Mouse (Mus musculus) heart, postnatal 0 days (tissue): ENCODE data around the gene Gm9918. TPM values are rescaled to one million over a fixed set of nuclear protein-coding genes. Genes with fewer than 3 reads are reported as not detected.
A peak's percentile ranks its signal among the peaks of the same experiment; 100 is the strongest.

Experiments used
- ATAC-seq: fragments of 200-750 bp; cut with Nextera tagmentation; 2 replicates; pipeline ENCODE4 v1.8.0; 2017; ENCODE audit warnings: low read depth, moderate number of reproducible peaks, moderate library complexity; ENCODE audit not compliant: insufficient read depth
- DNase-seq: peaks from one replicate; pipeline ENCODE4 v3.0.0-alpha.2; 2016; ENCODE audit warnings: low spot score
- H3K27ac ChIP-seq: fragments of 300-500 bp; sonication (generic); 2 replicates; pipeline ENCODE4 v1.5.1; 2014; ENCODE audit warnings: low read depth, mild to moderate bottlenecking
- H3K27me3 ChIP-seq: fragments of 300-500 bp; sonication (generic); 2 replicates; pipeline ENCODE4 v1.6.1; 2014; ENCODE audit warnings: low read length, mixed read lengths; ENCODE audit not compliant: control insufficient read depth, insufficient read depth
- H3K36me3 ChIP-seq: fragments of 300-500 bp; sonication (generic); replicated peaks from 2 replicates; pipeline ENCODE4 v1.6.1; 2014; ENCODE audit warnings: low read length, mixed read lengths; ENCODE audit not compliant: control insufficient read depth, insufficient read depth
- H3K4me1 ChIP-seq: fragments of 300-500 bp; sonication (generic); 2 replicates; pipeline ENCODE4 v1.6.1; 2014; ENCODE audit warnings: antibody characterized with exemption; ENCODE audit not compliant: control insufficient read depth, insufficient read depth
- H3K4me2 ChIP-seq: fragments of 300-500 bp; sonication (generic); 2 replicates; pipeline ENCODE4 v1.6.1; 2014; ENCODE audit warnings: low read depth, mild to moderate bottlenecking, low read length, moderate library complexity
- H3K4me3 ChIP-seq: fragments of 300-500 bp; sonication (generic); 2 replicates; pipeline ENCODE4 v1.5.1; 2014; ENCODE audit warnings: low read depth, low read length
- H3K9ac ChIP-seq: fragments of 300-500 bp; sonication (generic); replicated peaks from 2 replicates; pipeline ENCODE4 v1.6.1; 2014; ENCODE audit warnings: low read depth, low read length, mixed read lengths
- H3K9me3 ChIP-seq: fragments of 300-500 bp; sonication (generic); replicated peaks from 2 replicates; pipeline ENCODE4 v1.6.1; 2016; ENCODE audit warnings: low read length; ENCODE audit not compliant: control insufficient read depth
- CTCF ChIP-seq: IDR thresholded peaks from 2 replicates; pipeline ENCODE4 v1.5.1; 2016; ENCODE audit warnings: antibody characterized with exemption, control low read depth, low read depth
- EP300 ChIP-seq: IDR thresholded peaks from 2 replicates; pipeline ENCODE4 v1.6.1; 2016; ENCODE audit warnings: antibody characterized with exemption, low read depth
- WGBS: fragments of 180-500 bp; shearing (Covaris S2); extraction: QIAGEN DNeasy Blood & Tissue Kit; methylation state at CpG from one replicate; pipeline ENCODE4 v1.1.7; 2014; 5-methylcytosine and 5-hydroxymethylcytosine counted together
- polyA plus RNA-seq: library from polyadenylated mRNA; unstranded; fragments of >200 nt; fragmentation: Nextera tagmentation; extraction: Ambion mirVana; gene quantifications from 2 replicates; pipeline ENCODE4 v1.2.1, GENCODE M21; 2015
- total RNA-seq: library from RNA; depleted of rRNA; stranded (reverse); fragments of >200 nt; gene quantifications from 2 replicates; pipeline ENCODE4 v1.2.3, GENCODE M21; 2014; ENCODE audit warnings: low replicate concordance

Gene Gm9918
- total and polyA plus RNA-seq, 2 experiments from 2014 or later = not detected

DNA sequence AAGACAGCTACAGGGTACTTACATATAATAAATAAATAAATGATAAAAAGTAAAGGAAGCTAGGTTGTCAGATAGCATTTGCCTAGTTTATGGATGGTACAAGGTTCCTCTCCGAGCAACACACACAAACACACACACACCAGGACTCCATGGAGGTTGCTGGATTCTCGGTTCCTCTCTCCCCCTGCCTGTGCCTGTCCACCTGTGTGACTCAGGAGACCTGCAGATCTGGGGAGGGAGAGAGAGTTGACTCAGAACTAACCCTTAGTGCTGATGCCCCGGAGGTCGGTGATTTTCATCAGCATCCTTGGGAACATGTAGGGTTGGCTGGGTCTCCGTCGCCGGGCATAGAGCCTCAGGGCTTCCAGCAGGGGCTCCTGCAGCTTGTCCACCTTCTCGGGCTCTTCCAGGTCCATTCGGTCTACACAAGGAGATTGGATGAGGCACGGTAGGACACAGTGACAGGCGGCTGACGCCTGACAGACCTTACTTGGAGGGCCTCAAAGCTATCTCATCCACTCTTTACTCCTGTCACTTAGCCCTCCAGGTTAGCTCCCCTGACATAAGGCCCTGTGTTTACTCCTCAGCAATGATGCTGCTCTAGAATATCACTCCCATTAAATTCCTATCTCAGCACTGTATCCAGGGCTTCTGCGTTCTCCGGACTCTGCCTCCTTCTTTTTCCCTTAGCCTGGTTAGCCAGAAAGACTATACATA is 31.7 kb upstream of the Gm9918 start:
- H3K4me3 ChIP-seq = no peak overlapping the region
- 78% methylated on average over 14 of the region's 14 CpGs for WGBS
- H3K9me3 ChIP-seq = no peaks in the 10 kb centered on the region
- no peak for DNase-seq
- H3K9ac ChIP-seq = no peak overlapping the region
- H3K27me3 ChIP-seq = no peaks in the 10 kb centered on the region
- TF ChIP-seq EP300 = no peak
- no peak for TF ChIP-seq CTCF
- no peak for ATAC-seq
- no peak overlapping the region for H3K4me2 ChIP-seq
- no peak overlapping the region for H3K27ac ChIP-seq
- H3K36me3 ChIP-seq = no peaks in the 10 kb centered on the region
- H3K4me1 ChIP-seq = peaks cover 2% of the 10 kb centered on the region; the same call in 1 of the 2 replicates

DNA sequence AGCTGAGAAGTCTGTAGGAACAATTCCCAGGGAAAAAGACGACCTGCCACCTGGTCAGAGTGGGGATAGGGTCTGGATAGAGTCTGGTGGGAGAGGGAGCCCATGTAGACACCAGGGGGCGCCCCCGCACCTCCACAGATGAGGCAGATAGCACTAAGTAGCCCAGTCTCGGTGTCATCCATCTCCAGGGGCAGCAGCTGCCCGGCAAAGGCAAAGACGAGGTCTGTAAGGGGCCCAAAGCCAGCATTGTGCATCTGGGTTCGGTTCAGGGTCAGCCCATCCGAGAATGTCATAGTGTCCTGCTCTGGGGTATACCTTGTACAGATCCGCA is 31.1 kb upstream of the Gm9918 start:
- H3K4me2 ChIP-seq = no peak overlapping the region
- ATAC-seq = peak; percentile 57; the same call in 1 of the 2 replicates
- DNase-seq = peak; percentile 43
- H3K4me3 ChIP-seq = no peak overlapping the region
- no peaks in the 10 kb centered on the region for H3K36me3 ChIP-seq
- H3K4me1 ChIP-seq = peaks cover 2% of the 10 kb centered on the region; the same call in 1 of the 2 replicates
- H3K9ac ChIP-seq = no peak overlapping the region
- no peaks in the 10 kb centered on the region for H3K27me3 ChIP-seq
- 10% methylated on average over 9 of the region's 9 CpGs for WGBS
- H3K27ac ChIP-seq = no peak overlapping the region
- no peaks in the 10 kb centered on the region for H3K9me3 ChIP-seq
- no peak for TF ChIP-seq EP300
- TF ChIP-seq CTCF = peak; percentile 79

DNA sequence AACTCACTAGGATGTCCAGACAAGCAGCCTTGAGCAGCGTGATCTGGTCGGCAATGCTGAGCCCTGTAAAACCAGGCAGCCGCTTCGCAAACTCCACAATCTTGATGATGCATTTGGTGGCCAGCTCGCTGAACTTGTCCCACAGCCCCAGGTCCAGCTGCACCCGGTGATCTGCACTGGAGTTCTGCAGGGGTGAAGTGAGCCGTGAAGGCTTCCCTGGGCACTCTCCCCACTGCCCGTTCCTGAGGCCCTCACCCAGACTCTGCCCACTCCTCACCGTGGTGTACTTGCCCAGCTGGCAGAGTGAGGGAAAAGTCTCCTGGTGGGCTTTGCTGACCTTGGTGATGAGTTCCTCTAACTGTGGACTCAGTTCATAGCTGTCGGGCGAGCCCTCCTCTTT is 30.5 kb upstream of the Gm9918 start:
- no peak for TF ChIP-seq CTCF
- TF ChIP-seq EP300 = no peak
- Histone ChIP-seq H3K4me2 (no peak overlapping the region), H3K27me3 (no peaks in the 10 kb centered on the region), H3K9me3 (no peaks in the 10 kb centered on the region), H3K27ac (0 out of 2 replicates have a peak overlapping the region, but pooled peaks have one; percentile 2), H3K4me1 (peaks cover 2% of the 10 kb centered on the region; the same call in 1 of the 2 replicates), H3K36me3 (no peaks in the 10 kb centered on the region), H3K9ac (no peak overlapping the region), H3K4me3 (no peak overlapping the region)
- WGBS = 68% methylated on average over 11 of the region's 11 CpGs
- DNase-seq = no peak
- ATAC-seq = no peak

DNA sequence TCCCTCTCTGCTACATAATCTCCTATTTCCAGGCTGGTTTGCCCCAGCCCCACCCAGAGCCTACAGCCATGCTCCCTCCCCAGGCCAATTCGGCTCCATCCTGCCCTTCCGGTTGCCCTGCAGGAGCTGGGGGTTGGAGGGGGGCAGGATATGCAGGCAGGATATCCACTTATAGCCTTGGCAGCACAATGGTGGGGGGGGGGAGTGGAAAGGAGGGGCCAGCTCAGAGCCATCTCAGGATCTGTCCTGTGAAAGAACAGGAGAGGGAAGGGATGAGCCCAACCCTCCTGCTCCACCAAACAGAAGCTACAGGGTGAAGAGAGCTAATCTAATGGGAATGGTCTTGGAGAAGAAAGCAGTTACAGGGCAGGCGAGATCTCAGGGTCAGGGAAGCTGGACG is 29.8 kb upstream of the Gm9918 start:
- H3K27me3 ChIP-seq = no peaks in the 10 kb centered on the region

DNA sequence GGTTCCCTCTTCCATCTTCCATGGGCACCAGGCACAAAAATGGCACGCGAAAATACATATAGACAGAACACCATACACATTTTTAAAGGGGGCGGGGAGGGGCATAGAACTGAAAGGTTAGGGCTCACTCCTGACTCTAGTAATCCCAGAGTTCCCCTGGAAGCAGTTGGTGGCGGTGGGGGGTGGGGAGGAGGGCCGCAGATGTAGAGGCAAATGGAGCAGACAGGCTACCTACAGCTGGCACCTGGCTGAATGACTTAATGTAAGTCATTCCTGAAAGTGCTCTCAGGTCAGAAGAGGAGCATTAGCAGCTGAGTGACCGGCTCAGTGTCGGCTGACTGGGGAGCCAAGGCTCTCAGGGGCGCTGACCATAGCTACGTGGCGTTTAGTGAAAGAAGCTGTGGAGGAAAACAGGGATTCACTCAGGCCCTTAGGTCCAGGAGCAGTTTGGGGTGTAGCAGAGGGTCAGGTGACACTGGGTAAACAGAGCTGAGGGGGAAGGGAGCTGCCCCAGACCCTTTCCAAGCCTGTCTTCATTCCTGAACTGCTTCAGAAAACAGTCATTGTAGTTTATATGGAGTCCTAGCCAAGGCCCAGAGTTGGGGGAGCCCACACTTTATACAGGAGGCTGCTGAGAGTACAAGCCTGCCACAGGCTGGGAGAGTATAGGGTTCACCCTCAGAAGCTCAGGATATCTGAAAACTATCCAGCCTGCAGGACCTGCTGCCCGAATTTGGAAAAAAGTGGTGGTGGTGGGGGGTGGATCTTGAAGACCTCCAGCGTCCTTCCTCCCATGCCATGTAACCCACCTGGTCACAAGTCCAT is 27.7 kb upstream of the Gm9918 start:
- Histone ChIP-seq H3K27me3 (no peaks in the 10 kb centered on the region), H3K4me3 (no peak overlapping the region), H3K9me3 (no peaks in the 10 kb centered on the region), H3K4me2 (peak overlapping the region; percentile 78), H3K4me1 (0 out of 2 replicates have a peak, but pooled peaks cover 2% of the 10 kb centered on the region), H3K36me3 (no peaks in the 10 kb centered on the region), H3K27ac (peak overlapping the region; percentile 60; the same call in 1 of the 2 replicates), H3K9ac (no peak overlapping the region)
- no peak for TF ChIP-seq CTCF
- TF ChIP-seq EP300 = no peak
- ATAC-seq = no peak
- WGBS = 50% methylated on average over 12 of the region's 12 CpGs
- no peak for DNase-seq

More for the DNA sequence above, 29.8 kb upstream of the Gm9918 start:
- Histone ChIP-seq H3K4me1 (peaks cover 2% of the 10 kb centered on the region; the same call in 1 of the 2 replicates), H3K36me3 (no peaks in the 10 kb centered on the region), H3K4me3 (no peak overlapping the region), H3K27ac (peak overlapping the region; percentile 60), H3K9me3 (no peaks in the 10 kb centered on the region), H3K9ac (no peak overlapping the region), H3K4me2 (no peak overlapping the region)
- WGBS = 51% methylated on average over 4 of the region's 4 CpGs
- peak; percentile 49 for ATAC-seq
- TF ChIP-seq CTCF = no peak
- TF ChIP-seq EP300 = 0 out of 2 replicates have a peak, but pooled peaks have one; percentile 58
- DNase-seq = peak; percentile 49
